Mouse (Mus musculus): ENCODE results near the gene Nrp2.

Gene Nrp2

GRCm38 (mm10) chr1:62751011-62752006 is 48.2 kb downstream of the Nrp2 start:
- peak; percentile 40 for DNase-seq (ENCODE audit: low spot score)

GRCm38 (mm10) chr1:62752055-62752454 is 49.0 kb downstream of the Nrp2 start:
- no peak for DNase-seq (ENCODE audit: low spot score)

GRCm38 (mm10) chr1:62752661-62753333 is 49.7 kb downstream of the Nrp2 start:
- no peak for DNase-seq (ENCODE audit: low spot score)

GRCm38 (mm10) chr1:62754066-62754835 is 51.2 kb downstream of the Nrp2 start:
- no peak for DNase-seq (ENCODE audit: low spot score)

- DNase-seq (ENCODE audit: low spot score), result no peak
Measured at GRCm38 (mm10) chr1:62760086-62760485, 57.0 kb downstream of the Nrp2 start.

- DNase-seq (ENCODE audit: low spot score), result no peak
Measured at GRCm38 (mm10) chr1:62760565-62760964, 57.5 kb downstream of the Nrp2 start.

- no peak for DNase-seq (ENCODE audit: low spot score)
Measured at GRCm38 (mm10) chr1:62763779-62764178, 60.7 kb downstream of the Nrp2 start.

GRCm38 (mm10) chr1:62765171-62765570 is 62.1 kb downstream of the Nrp2 start:
- no peak for DNase-seq (ENCODE audit: low spot score)

- no peak for DNase-seq (ENCODE audit: low spot score)
Measured at GRCm38 (mm10) chr1:62766766-62767165, 63.7 kb downstream of the Nrp2 start.

GRCm38 (mm10) chr1:62767611-62768010 is 64.5 kb downstream of the Nrp2 start:
- no peak for DNase-seq (ENCODE audit: low spot score)

- DNase-seq (ENCODE audit: low spot score), result no peak
Measured at GRCm38 (mm10) chr1:62770576-62770975, 67.5 kb downstream of the Nrp2 start.

- no peak for DNase-seq (ENCODE audit: low spot score)
Measured at GRCm38 (mm10) chr1:62772391-62772790, 69.3 kb downstream of the Nrp2 start.

- DNase-seq (ENCODE audit: low spot score), result no peak
Measured at GRCm38 (mm10) chr1:62773105-62773920, 70.2 kb downstream of the Nrp2 start.

GRCm38 (mm10) chr1:62773921-62774191 is 70.8 kb downstream of the Nrp2 start:
- DNase-seq (ENCODE audit: low spot score), result no peak

- no peak for DNase-seq (ENCODE audit: low spot score)
Measured at GRCm38 (mm10) chr1:62774288-62775218, 71.5 kb downstream of the Nrp2 start.

- DNase-seq (ENCODE audit: low spot score), result peak; percentile 73
Measured at GRCm38 (mm10) chr1:62777320-62778235, 74.5 kb downstream of the Nrp2 start.

- DNase-seq (ENCODE audit: low spot score), result no peak
Measured at GRCm38 (mm10) chr1:62778910-62779309, 75.8 kb downstream of the Nrp2 start.

- DNase-seq (ENCODE audit: low spot score), result no peak
Measured at GRCm38 (mm10) chr1:62780068-62780761, 77.1 kb downstream of the Nrp2 start.

GRCm38 (mm10) chr1:62782155-62782554 is 79.1 kb downstream of the Nrp2 start:
- no peak for DNase-seq (ENCODE audit: low spot score)

Measured in ovary, adult 18-20 months (tissue).